Comparison of ENCODE assay signal across 38 mouse cellular contexts in the genomic region with DNA sequence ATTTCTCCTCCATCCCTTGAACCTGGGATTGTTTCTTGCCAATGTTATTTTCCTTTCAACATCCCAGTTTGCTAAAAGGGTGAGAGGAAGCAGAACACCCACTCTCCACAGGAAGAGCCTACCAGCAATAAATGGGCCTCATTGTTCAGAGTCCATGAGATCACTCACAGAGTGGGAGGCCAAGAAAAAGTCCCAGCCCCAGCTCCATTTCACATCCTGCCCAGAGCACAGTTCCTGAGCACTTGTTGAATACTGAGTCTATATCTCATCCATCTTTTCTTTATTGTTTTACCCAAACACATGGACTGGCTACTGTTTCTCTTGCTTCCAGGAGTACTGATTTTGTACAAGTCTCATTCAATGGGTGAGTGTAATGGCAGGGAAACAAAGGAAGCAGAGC. TPM values are rescaled to one million over a fixed set of nuclear protein-coding genes. Genes with fewer than 3 reads are reported as not detected.
"Had no signal": no experiment of that assay in that cellular context is flagged by ENCODE, and none has a peak within 500 bp of the region (broad histone marks: within the 10 kb centered on the region; RNA-seq: fewer than 3 reads in every experiment).

TSS of gene Gm17677 (plus strand) at position 301 of the 400 bp plus-strand sequence.

- H3K36me3 ChIP-seq: embryonic facial prominence, embryonic 10.5 days; embryonic facial prominence, embryonic 12.5 days; embryonic facial prominence, embryonic 13.5 days; embryonic facial prominence, embryonic 15.5 days; forebrain, embryonic 10.5 days; forebrain, embryonic 12.5 days; forebrain, embryonic 15.5 days; heart, embryonic 10.5 days had no signal

- H3K4me1 ChIP-seq: embryonic facial prominence, embryonic 10.5 days; embryonic facial prominence, embryonic 12.5 days; embryonic facial prominence, embryonic 13.5 days; embryonic facial prominence, embryonic 15.5 days; forebrain, embryonic 10.5 days; forebrain, embryonic 12.5 days; forebrain, embryonic 13.5 days; forebrain, embryonic 15.5 days; heart, embryonic 10.5 days had no signal

- H3K27me3 ChIP-seq: embryonic facial prominence, embryonic 12.5 days; embryonic facial prominence, embryonic 13.5 days; embryonic facial prominence, embryonic 15.5 days; forebrain, embryonic 12.5 days; forebrain, embryonic 13.5 days; forebrain, embryonic 15.5 days had no signal

- H3K27ac ChIP-seq: embryonic facial prominence, embryonic 10.5 days; embryonic facial prominence, embryonic 12.5 days; embryonic facial prominence, embryonic 13.5 days; embryonic facial prominence, embryonic 15.5 days; forebrain, embryonic 10.5 days; forebrain, embryonic 12.5 days; forebrain, embryonic 13.5 days; forebrain, embryonic 15.5 days; gastrocnemius, adult 2 months; heart, embryonic 10.5 days had no signal

- DNase-seq: cerebellum, adult 9-10 months; cerebellum, adult 9-11 months; cerebellum, postnatal 10 days; cerebellum, postnatal 14 days; cerebellum, postnatal 25 days; cerebellum, postnatal 36 days; embryo, embryonic 11 days; forebrain, postnatal 0 days; gastrocnemius, adult 2 months; gastrocnemius, postnatal 10 days; gastrocnemius, postnatal 14 days; gastrocnemius, postnatal 25 days; gastrocnemius, postnatal 36 days; heart, adult 11 months; heart, adult 18-20 months had no signal

- H3K4me3 ChIP-seq: embryonic facial prominence, embryonic 10.5 days; embryonic facial prominence, embryonic 12.5 days; embryonic facial prominence, embryonic 13.5 days; embryonic facial prominence, embryonic 15.5 days; erythroblast, embryonic 14.5 days; forebrain, embryonic 10.5 days; forebrain, embryonic 12.5 days; forebrain, embryonic 13.5 days; forebrain, embryonic 15.5 days; gastrocnemius, adult 2 months; heart, embryonic 10.5 days had no signal

- H3K9ac ChIP-seq: embryonic facial prominence, embryonic 12.5 days; embryonic facial prominence, embryonic 13.5 days; embryonic facial prominence, embryonic 15.5 days; forebrain, embryonic 12.5 days; forebrain, embryonic 13.5 days; forebrain, embryonic 15.5 days; forebrain, postnatal 0 days had no signal

RNA-seq across cellular contexts. Expression of gene Gm17677, which starts in this region (rescaled TPM):
- total RNA-seq: common myeloid progenitor, adult 5-6 weeks; forebrain, postnatal 0 days; gastrocnemius, adult 18-20 months; gastrocnemius, adult 2 months; gastrocnemius, adult 8-10 months; gastrocnemius, postnatal 10 days; gastrocnemius, postnatal 14 days; gastrocnemius, postnatal 25 days; gastrocnemius, postnatal 36 days; gastrocnemius, postnatal 4 days; granulocyte monocyte progenitor cell, adult 5-6 weeks; heart, adult 18-20 months; heart, adult 8-10 months had no signal
- polyA plus RNA-seq: cortical plate, adult 2 months; embryonic facial prominence, embryonic 10.5 days; embryonic facial prominence, embryonic 11.5 days; embryonic facial prominence, embryonic 12.5 days; embryonic facial prominence, embryonic 13.5 days; embryonic facial prominence, embryonic 14.5 days; embryonic facial prominence, embryonic 15.5 days; erythroblast, embryonic 14.5 days; forebrain, embryonic 10.5 days; forebrain, embryonic 11.5 days; forebrain, embryonic 12.5 days; forebrain, embryonic 13.5 days; forebrain, embryonic 14.5 days; forebrain, embryonic 15.5 days; forebrain, embryonic 16.5 days; forebrain, postnatal 0 days; frontal cortex, adult 2 months; heart, embryonic 10.5 days had no signal
